Mouse (Mus musculus): ENCODE data around the gene Lrmda.

Lrmda gene

DNA sequence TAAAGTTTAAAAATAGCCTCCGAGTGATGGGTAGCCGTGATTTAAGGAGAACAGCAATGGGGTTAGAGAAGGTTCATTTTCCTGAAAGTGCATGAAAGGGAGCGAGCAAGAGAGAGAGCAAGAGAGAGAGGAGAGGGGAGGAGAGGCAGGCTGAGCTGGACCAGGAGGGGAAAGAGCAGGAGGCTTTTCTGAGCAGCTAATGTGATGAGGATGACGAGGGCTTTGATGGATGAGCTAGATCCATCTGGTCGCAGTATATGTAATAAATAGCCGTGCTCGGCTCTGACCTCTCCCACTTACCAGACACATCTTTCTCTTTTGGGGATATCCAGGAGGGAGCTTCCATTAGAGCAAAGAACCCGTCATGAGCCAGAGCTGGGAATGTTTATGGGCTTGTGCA lies 475.8 kb downstream of the Lrmda start:
- no peak for ATAC-seq (ENCODE audit: low TSS enrichment)

DNA sequence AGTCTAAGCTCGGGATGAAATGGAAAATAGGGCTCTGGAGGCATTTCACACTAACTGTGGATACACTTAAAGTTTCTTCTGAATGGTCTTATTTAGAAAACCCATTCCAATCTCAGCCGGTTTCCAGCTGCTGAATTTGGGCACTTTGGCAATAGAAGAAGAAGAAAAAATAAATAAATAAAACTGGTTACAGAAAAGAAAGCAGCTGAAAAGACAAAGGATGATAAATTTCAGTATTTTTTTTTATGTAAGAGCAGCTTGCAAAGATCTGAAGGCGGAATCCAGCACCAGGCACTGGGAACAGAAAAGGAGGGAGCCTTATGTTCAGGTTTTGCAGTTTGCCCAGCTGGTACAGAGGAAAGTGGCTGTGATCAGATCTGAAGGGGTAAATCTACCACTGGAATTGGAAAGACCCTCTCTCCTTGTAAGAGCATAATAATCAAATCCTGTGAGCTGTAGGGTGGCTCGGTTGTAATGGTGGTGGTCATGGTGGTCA lies 478.2 kb downstream of the Lrmda start:
- ATAC-seq (ENCODE audit: low TSS enrichment) = peak; percentile 98

DNA sequence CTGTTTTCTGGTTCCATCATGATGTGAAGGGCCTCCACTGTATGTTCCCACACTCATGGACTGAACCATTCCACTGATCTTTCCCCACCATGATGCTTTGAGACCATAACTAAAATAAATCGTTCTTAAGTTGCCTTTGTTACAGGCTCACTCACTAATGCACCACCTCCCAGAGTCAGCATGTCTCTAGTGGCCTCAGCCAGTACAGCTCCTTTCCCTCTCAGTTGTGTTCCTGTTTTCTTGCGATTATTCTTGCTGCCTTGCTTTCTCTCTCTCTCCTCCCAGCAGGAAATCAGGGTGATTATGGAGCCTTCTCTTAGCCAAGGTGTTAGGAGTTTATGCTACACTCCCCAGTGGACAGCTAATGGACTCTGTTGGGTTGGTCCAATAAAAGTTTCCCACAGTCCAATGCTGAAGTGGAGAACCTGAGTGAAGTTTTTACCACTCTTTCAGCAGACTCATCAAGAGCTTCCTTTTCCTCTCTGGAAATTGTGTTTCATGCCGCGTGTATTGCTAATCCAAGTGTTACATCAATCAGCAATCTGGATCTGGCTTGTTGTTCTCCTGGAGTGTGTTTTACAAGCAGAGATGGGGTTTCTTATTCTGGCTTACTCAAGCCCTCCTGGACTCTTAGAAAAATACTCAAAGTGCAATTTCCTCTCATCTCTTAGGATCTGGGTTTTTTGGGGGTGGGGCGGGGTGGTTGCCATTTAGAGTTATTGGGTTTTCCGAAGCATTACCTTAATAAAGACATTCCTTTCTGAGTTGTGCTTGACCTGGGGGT lies 490.4 kb downstream of the Lrmda start:
- ATAC-seq (ENCODE audit: low TSS enrichment) = no peak

DNA sequence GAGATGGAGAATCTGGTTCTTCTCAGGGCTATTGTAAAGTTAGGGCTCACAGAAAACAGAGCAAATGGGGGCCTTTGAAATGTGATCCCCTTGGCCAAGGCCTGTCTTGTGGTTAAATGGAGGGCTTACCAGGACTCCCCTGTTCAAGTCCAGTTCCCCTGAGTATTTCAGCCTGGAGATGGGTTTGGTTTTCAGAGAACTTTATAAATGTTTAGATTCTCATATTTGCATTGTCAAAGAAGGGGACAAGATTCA lies 490.9 kb downstream of the Lrmda start:
- ATAC-seq (ENCODE audit: low TSS enrichment) = no peak

DNA sequence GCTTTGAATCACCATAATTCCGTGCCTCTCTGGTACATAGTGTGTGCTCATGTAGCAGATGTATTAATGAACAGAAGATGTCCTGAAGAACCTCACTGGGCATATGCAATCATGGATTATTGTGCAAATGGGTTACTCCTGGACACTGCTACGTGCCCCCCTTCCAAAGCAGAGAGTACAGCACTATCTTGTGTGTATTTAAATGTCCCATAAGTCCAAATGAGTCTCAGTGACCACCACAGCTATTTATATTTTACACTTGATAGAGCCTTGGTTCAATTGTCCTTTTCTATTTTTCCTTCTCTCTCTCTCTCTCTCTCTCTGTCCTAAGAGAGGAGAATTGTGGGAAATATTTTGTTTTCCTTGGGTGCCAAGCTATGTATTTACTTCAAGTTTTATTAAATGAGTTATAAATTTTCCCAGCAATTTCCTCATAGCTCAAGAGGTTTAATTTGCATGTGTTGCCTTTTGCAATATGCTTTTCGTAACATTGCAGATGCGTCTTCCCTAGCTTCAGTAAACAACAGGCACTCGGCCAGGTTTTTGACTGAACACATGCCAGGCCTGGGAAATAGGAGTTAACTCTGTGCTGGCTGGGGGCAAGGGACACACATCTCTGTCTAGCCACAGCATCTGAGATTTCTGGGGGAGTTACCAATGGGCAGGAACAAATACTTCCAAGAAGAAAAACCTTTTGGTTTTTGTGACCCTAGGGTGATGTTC lies 495.0 kb downstream of the Lrmda start:
- no peak for ATAC-seq (ENCODE audit: low TSS enrichment)

DNA sequence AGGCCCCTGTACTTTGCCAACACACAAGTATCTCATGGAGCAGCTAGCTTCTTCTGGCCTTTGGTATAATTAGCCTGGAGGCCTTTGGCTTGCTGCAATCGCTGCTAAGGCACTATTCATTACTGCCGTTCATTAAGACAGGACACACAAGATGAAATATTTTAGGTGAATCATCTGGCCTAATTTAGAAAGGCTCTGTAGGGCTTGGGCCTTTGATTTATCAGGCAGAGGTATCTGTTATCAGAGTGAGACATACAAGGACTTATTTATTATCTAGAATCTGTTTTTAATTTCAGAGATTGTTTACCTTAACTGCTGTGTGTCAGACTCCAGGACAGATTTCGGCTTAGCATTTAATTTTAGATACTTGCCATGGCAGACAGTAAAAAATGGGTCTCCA lies 511.2 kb downstream of the Lrmda start:
- ATAC-seq (ENCODE audit: low TSS enrichment) = no peak

DNA sequence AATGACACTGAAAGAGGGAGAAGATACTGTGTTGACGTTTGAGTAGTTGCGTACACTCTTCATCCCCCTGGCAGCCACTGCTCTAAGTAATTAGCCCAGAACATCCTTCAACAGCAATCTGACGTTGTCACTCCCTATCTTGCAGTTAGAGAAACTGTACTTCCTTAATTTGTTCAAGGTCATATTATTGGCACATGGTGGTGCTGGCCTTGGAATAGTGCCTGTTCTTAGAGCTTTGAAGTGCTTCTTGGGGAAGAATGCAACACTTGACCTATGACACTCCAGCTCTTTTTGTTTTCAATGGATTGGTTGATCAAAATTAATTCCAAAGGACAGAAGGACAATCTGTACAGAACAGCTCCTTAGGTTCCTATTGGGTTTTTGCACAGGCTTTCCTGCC lies 514.0 kb downstream of the Lrmda start:
- no peak for ATAC-seq (ENCODE audit: low TSS enrichment)

DNA sequence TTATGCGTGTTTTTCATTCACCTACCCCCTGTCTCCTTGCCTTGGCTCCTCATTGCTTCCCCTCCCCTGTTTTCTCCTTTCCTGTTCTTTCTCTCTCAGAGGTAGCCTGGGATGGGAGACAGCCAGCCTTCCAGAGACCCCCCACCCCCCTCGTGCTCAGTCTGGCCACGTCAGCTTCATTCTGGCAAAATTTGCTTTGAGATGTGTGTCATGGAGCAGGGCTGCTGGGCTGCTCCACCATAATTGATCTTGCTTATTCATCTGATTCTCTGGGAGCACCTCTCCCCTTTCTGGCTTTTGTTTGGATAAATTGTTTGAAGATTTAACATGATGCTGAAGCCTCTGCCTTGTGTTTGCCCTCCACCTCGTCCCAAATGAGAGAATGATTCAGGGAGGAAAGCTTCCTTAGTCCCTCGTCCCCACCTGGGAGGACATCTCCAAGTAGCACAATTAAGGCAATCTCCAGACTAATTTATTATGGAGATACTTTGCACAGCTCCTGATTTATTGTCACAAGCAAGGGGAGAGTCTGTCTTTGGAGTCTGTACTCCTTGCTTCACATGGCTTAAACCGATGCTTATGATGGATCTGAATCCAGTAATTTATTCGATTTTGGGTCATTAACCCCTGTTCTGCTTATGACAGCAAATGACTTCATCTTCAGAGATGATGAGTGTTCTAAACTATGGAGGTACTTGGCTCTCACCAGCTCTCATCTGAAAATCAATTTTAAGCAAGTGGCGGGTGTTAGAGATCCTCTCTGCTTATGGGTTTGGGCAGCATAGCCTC lies 526.6 kb downstream of the Lrmda start:
- no peak for ATAC-seq (ENCODE audit: low TSS enrichment)

DNA sequence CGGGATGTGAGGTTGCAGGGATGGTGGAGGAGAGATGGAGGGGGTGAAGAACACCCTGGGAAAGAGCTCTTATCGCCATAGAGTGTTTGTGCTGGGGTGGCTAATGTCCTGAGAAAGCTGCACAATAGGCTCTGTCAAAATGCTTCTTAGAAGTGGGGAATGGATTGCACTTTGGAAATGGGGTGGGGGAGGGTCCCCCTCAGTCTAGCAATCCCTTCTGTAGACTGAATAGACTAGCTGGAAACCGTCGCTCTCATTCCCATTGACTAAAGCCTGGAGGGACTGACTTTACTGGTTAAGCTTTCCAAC lies 527.1 kb downstream of the Lrmda start:
- no peak for ATAC-seq (ENCODE audit: low TSS enrichment)

DNA sequence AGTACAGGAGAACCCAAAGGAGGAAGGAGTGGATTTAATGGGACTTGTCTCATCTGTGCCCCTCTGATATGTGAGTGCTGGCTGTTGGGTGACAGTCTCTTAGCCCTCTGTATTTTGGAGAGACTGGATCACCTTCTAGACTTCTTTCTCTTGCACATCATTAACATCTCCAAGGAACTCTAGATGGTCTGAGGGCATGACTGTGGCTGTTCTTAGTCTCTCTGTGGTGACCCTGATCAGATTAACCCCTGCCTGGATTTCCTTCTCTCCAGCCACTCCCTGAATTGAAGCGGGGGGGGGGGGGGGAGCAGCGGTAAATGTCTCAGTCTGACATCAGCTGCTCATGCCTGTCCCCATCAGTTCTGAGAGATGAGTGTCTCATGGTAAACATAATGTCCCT lies 528.8 kb downstream of the Lrmda start:
- ATAC-seq (ENCODE audit: low TSS enrichment) = no peak

DNA sequence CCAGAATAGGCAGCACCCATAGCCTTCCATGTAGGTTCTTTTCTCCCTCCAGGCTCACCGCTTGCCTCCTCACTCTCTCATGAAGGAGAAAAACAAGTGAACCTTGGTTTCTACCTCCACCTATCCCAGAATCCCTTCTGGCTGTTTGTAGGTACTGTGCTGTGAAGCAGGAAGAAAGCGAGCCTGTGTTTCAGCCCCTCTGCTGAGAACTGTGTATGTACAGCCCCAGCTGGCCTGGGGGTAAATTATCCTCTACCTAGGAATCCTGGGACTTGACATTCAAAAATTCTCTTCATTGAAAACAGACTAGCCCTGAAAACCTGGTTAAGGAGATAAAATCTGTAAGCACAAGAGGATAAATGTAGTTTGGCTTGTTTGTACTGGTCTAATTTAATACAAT lies 529.7 kb downstream of the Lrmda start:
- no peak for ATAC-seq (ENCODE audit: low TSS enrichment)

DNA sequence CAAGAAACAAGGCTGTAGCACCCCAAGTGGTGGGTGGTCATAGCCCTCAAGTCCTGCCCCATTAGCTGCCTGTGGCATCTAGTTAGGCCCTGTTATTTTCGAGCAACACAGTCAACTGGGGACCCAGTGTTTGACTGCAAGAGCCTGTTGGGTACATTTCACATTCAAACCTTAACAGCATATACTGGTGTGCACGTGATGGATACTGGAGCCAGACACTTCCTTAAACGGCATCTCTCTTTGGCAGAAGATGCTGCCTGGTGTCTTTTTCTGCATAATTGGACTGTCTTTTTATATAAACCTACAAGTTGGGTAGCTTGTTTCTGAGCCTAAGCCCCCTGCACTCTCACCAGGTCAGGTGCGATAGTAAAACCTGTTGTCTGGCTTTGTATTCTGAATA lies 532.8 kb downstream of the Lrmda start:
- ATAC-seq (ENCODE audit: low TSS enrichment) = peak; percentile 69

DNA sequence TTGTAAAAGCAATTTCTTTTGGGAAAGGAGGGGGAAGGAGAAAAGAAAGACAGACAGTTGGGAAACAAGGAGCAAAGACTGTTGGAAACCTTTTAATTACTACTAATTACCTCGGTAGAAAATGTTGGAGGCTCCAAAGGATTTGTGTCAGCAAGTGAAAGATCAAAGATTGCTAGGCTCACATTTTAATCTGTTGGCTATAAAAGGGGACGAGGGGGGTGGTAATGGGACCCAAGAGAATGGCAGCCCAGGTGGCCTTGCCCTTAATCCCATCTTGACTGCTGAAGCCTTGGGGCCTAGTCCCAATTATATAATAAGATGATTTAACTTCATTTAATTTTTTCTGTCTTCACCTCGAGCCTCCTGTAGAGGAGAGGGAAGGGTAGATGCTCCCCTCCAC lies 533.3 kb downstream of the Lrmda start:
- ATAC-seq (ENCODE audit: low TSS enrichment) = no peak

DNA sequence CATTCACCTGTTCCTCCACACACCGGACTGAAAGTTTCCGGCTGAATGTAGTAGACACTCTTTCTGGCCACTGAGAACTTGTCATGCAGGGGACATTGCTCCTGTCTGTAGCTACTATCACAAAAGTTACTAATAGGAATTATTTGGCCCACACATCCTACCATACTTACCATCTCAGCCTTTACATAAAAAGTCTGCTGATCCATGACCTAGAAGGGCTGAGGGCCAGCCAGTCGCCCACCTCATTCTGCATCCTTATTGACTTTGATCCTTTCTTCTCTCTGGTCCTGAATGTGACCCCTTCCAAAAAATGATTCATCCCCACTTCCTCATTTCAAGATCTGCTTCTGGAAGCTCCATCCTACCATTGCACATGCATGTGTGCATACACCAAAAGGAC lies 534.2 kb downstream of the Lrmda start:
- ATAC-seq (ENCODE audit: low TSS enrichment) = no peak

DNA sequence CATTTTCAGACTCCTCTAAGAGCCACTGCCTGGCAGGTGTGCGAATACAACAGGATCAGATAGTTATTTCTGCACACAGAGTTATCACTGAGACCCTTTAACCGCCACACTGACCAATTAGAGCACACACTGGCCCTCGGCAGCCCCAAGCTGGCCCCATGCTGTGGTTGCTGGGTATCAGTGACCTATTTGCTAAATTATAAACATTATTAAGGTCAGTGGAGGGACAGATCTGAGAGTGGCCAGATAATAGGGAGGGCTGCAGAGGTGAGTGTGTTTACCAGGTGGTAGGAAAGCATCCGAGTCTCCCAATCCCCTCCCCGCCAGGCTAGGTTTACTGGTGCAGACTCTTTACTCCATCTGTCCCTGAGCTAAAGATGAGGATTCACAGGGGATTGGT lies 553.0 kb downstream of the Lrmda start:
- ATAC-seq (ENCODE audit: low TSS enrichment) = no peak

DNA sequence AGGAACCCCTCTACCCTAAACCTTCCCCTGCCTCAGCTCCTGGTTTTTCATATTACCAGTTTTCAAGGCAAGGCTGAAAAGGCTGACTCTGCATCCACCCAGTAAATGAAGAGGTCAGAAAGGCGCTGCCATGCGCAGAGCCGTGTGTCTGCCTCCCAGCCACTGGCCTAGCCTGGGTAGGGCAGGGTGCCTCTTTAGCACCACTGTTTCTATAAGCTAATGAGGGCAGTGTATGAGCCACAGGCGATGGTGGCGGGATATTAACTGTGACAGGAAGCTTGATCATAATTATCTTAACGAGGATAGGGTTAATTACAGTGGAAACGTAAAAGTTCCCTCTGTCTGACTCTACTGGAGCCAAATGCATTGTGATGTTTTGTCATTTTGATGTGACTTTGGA lies 554.1 kb downstream of the Lrmda start:
- no peak for ATAC-seq (ENCODE audit: low TSS enrichment)

DNA sequence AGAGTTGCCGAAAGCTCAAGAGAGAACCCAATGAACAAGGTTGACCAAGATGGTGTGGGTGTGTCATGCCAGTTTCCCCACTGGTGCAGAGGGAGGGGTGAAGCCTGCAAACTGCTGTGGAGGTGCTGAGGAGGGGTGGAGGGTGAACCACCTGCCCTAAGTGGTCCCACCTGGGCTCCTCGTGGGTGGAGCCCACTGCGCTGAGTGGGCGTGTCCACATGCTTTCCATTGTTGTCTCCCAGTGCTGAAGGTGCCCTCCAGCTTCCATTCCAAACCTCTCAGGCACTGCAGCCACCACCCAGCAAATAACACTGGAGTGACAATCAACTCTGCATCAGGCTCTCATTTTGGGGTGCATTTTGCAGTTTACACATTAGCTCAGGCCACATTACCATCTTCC lies 554.5 kb downstream of the Lrmda start:
- no peak for ATAC-seq (ENCODE audit: low TSS enrichment)

DNA sequence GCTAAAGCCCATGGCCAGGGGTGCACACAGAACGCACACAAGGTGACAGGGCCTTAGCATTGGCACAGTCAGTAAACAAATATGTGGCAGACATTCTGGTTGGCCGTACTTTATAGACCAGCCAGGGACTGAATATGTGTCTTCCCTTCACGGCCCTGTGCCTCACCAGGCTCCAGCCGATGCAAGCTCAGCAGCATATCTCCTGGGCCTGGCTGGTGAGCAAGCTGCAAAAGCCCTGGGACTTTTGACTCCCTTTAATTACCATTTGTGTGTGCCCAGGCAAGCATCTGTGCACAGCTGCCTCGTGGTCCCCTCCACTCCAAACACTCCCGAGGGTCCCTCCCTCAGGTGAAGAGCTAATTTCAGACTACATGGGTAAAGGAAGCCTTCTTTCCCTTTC lies 556.9 kb downstream of the Lrmda start:
- no peak for ATAC-seq (ENCODE audit: low TSS enrichment)

DNA sequence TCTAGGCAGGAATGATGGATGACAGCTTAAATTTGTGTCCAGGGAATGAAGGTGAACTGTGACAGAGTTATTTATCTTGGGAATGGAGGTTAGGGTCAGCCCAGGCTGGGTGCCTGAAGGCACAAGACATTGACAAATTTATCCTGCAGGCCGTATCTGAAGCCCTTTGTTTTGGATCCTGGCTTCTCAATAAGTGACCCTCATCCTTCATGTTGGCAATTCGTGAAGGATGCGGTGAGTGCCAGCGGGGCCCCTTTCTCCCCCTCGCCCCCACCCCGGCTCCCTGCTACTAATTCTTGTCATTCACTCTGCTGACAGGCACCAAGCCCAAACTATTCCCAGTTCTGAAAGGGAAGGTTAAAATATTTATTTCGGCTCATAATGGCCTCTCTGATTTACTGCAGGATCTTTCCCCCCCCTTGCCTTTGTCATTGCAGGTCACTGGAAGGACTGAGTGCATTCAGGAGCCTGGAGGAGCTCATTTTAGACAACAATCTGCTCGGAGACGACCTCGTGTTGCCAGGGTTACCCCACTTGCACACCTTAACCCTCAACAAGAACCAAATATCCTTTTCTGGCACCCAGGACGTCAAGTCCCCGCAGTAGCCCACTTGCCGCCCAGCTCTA lies 558.0 kb downstream of the Lrmda start:
- no peak for ATAC-seq (ENCODE audit: low TSS enrichment)

DNA sequence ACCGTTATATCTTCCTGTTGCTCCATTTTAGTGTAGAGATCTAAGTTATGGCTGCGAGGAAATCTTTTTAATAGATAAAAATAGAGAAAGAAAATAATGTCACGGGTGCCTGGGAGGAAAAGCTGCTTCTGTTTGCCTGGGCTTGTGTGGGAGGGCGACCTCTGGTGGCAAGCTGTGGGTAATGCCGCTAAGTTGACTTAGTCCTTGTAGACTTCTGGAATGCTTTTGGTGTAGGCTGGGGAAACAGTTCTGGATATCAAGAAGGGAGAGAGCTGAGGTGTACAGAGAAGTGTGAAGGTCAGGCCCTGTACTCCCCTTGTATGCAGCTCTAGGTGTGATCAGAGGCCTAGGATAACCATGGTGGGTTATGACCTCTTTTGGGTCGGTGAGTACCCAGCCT lies 558.7 kb downstream of the Lrmda start:
- ATAC-seq (ENCODE audit: low TSS enrichment) = peak; percentile 91

DNA sequence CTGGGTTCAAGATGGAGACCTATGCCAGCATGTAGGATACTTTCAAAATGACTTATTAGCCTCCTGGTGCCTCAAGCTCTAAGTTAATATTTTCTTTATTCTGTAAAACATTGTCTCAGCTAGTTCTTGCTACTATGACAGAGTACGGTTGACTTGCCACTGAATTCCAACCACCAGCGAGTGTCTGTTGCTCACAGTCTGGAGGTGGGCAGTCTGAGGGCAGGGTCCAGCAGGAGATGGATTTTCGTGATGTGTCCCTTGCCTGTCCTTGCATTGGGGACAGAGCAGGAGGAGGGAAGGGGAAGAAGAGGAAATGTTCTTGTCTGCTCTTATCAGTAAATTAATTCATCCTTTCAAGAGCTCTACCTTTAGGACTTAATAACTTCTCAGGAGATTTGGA lies 559.5 kb downstream of the Lrmda start:
- ATAC-seq (ENCODE audit: low TSS enrichment) = no peak

DNA sequence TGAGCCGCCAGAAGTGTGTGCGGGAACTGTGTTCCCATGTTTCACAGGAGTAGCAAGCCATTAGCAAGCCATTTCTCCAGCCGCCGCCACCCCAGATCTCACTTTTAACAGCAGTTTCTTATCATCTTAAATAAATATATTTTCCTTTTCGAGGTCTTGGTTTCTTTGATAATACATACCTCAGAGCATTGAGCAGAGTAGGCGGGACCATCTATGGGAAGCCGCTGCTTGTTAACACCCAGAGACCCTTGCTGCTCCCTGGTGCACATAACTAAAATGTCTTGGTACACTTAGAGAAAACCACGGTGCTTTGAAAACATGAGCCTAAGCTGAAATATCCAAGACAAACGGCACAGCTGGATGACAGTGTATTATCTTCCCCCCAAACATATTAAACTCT lies 562.6 kb downstream of the Lrmda start:
- ATAC-seq (ENCODE audit: low TSS enrichment) = no peak

DNA sequence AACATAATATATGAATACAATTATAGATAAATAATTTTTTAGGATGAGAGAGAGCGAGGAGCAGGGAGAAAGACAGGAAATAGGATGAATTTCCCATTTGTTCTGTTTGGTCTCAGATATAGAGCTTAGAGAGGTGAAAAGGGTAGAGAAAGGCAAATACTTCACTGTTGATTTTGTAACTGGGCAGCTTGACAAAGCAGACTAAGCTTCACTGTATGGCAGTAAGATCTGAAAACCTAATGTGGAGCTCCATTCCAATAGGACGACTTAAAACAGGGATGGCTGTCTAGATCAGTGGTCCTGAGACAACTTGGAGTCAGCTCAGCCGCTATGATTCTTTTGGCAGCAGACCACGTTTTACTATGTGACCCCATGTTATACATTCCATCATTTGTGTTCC lies 566.8 kb downstream of the Lrmda start:
- no peak for ATAC-seq (ENCODE audit: low TSS enrichment)

All from frontal cortex, adult (tissue).